Mouse (Mus musculus) fibroblast of lung, adult 2 months (primary cell): Measurements from ENCODE around the gene Rps18.
"Not testable (repeated sequence)": the region's sequence is repeated elsewhere in the genome, so short reads cannot be mapped to it uniquely, and the experiment has no call there.

Source experiments
- DNase-seq: peaks from one replicate; pipeline ENCODE4 v3.0.0-alpha.2; 2011; ENCODE audit warnings: low read depth

Gene Rps18

GRCm38 (mm10) chr17:33968489-33968888, 12.7 kb upstream of the Rps18 start:
- DNase-seq: no peak

DNA sequence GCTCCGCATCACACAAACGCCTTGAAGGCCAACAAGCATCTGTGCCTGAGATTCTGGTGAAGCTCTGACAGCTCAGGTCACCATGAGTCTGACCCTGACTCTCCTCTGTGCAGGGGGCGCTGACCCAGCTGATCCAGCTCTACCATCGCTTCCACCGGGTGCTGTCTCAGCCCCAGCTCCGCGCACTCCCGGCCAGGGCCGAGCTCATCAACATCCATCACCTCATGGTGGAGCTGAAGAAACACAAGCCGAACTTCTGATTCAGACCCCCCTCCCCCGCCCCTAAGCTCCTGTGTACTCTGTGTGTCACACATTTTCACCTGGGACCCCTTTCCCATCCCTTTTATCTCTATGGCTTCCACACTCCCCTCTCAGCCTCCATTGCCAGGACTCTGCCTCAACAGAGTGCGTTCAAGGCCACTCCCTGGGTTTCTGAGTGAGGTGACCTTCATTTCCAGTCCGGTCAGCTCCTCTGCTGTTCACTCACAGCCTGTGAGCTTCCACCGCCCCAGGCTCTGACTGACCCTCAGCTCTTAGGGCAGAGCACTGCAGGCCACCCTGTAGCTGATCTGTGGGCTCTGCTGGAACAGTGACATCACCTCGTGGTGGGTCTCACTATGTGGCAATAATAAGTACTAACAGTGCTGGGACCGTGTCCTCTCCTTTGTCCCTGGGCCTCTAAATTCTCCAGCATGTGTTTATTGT, 10.2 kb upstream of the Rps18 start:
- no peak for DNase-seq

DNA sequence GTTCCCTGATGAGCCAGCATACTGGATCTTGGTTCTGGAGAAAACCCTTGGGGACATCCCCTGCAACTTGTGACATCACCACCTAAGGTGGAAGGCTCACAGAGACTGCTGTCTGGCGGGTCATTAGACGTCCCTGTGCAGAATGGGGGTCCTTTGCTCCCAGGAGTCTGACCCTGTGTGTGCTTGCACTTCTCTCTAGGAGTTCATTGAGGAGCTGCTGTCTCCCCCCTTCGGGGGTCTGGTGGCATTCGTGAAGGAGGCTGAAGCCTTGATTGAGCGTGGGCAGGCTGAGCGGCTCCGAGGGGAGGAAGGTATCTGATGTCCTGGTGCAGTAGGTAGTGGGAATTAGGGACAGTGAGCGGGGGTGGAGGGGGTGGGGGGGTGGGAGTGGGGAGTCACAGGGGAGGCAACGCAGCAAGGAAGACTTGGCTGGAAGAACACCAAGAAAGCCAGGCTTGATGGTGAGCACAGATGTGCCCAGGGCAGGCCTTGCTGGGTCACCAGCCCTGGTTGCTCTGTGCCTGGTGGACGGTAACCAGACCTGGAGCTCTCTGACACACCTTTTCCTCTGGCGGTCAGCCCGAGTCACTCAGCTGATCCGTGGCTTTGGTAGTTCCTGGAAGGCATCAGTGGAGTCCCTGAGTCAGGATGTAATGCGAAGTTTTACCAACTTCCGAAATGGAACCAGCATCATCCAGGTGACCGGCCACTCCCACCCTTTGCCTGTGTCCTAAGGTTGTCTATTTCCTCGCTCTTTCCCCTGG, 9.5 kb upstream of the Rps18 start:
- DNase-seq: no peak

- no peak for DNase-seq
Measured at GRCm38 (mm10) chr17:33962876-33963275, 7.1 kb upstream of the Rps18 start.

- no peak for DNase-seq
Measured at GRCm38 (mm10) chr17:33959948-33960347, 4.1 kb upstream of the Rps18 start.

DNA sequence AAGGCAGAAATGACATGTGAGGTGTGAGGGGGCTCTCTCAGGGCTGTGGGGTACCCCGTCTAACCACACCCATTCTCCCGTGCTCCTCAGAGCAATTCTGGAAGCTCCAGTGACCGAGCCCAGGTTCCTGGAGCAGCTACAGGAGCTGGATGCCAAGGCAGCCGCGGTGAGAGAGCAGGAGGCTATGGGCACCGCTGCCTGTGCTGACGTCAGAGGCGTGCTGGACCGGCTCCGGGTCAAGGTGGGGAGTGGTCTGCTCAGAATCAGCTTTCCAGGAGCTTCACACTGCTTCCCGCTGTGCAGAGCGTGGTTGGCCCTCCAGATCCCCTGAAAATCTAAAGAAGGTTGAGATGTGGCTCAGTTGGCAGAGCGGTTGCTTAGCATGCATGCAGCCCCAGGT, 3.3 kb upstream of the Rps18 start:
- no peak for DNase-seq

GRCm38 (mm10) chr17:33958451-33958850, 2.6 kb upstream of the Rps18 start:
- DNase-seq: no peak

GRCm38 (mm10) chr17:33957493-33957892, 1.7 kb upstream of the Rps18 start:
- no peak for DNase-seq

GRCm38 (mm10) chr17:33956336-33956735, 535 bp upstream of the Rps18 start:
- DNase-seq: no peak

- no peak for DNase-seq
Measured at GRCm38 (mm10) chr17:33954646-33955554, 901 bp downstream of the Rps18 start.

DNA sequence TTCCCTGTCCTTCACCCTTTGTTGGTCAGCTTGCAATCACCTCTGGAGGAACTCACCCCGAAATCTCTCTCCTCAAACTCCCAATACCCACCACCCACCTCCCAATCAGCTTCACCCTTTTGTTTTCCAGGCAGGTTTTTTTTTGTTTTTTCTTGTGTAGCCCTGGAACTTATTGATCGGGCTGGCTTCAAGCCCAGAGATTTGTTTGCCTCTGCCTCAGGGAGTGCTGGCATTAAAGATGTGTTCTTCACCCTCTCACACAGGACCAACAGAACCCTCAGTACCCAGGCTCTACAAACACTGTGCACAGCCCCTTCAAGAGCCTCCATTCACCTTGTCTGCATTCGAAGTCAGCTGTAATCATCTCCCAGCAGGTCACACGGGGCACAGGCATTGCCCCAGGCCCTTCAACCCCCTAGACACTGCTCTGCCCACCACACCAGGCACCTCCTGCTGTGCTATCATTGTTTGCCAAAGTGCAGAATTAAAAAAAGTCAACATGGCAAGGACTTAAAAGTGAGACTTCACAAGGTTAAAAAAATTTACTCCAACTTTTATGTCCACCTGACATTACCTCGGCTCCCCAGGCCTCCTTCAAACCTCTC, 1.7 kb downstream of the Rps18 start:
- no peak for DNase-seq

DNA sequence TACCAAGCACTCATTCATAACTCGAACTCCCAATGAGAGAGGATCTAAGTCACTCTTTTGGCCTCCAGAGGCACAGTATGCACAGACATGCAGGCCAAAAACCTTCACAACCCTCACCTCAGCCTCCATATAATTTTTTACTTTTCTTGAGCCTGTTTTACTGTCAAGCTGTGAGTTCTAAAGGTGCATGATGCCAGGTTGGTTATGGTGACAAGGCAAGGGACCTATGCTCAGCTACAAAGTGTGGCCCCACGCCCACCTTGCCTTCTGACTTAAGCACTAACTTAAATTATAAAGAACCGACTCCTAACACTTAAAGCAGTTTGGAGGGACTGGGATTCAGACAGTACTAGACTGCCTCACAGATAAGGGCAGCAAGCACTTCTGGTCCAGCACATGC, 2.5 kb downstream of the Rps18 start:
- DNase-seq: no peak

GRCm38 (mm10) chr17:33952879-33953278, 2.9 kb downstream of the Rps18 start:
- no peak for DNase-seq

GRCm38 (mm10) chr17:33952015-33952414, 3.8 kb downstream of the Rps18 start:
- DNase-seq: not testable (repeated sequence)

DNA sequence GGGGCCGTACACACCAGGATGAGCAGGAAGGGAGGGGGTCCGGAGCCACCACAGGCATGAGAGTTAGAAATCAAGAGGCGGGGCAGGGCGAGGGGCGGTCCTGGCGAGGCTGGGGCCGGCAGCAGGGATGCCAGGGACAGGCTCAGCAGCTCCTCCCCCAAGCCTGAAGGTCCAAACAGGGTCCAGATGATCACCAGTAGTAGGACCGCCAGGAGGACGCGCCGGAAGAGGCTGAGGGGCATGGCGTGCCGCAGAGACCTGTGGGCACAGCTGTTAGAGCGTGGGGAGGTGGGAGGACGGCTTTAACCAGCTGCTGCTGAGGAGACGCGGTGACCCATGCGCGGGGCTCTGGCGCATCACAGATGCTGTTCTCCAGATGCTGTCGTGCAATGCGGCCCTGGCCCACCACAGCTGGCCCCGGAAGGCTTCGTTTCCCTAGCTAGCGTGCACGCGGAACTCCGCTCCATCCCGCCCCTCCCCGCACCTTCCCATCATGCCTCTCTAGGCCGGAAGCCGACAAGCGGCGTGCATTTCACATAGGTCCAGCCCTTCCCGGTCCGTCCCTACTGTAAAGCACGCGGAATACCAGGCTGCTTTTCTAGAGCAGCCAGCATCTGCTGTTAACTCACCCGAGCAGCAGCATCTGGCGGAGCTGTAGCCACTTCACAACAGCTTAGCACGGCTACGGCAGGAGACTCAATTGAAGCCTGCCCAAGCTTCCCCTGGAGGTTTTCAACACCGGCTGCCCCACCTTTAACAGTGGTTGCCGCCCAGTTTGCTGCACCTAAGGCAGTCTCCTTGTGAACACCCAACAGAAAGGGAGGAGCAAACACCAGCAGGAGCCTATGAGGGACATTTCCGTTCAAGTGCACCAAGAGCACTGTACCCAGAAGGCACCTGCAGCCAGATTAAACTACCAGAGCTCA, 4.5 kb downstream of the Rps18 start, which contains the start of gene B3galt4:
B3galt4 (minus strand) TSS at position 468 of the 926 bp plus-strand sequence.
- DNase-seq: no peak

DNA sequence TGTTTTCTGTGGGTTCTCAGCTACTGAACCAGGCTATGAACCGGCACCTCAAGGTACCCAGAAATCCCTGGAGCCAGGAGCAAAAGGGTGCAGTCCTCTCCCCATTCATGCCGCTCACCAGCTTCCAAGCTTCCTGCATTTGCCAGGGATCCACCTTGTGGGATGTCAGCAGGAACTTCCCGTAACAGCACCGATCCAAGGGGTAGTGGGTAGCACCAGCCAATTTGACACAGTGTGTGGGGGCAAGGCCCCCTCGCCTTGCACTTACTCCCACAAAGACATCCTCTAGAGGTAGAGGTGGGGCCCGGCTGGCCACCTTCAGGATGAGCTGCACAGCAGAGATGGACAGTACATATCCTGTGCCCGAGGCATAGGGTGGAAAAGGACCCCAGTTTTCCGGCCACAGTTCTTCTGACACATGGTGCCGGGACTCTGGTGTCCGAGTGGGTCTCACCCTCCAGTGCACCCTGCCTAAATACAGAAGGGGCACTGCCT, 5.6 kb downstream of the Rps18 start:
- no peak for DNase-seq

DNA sequence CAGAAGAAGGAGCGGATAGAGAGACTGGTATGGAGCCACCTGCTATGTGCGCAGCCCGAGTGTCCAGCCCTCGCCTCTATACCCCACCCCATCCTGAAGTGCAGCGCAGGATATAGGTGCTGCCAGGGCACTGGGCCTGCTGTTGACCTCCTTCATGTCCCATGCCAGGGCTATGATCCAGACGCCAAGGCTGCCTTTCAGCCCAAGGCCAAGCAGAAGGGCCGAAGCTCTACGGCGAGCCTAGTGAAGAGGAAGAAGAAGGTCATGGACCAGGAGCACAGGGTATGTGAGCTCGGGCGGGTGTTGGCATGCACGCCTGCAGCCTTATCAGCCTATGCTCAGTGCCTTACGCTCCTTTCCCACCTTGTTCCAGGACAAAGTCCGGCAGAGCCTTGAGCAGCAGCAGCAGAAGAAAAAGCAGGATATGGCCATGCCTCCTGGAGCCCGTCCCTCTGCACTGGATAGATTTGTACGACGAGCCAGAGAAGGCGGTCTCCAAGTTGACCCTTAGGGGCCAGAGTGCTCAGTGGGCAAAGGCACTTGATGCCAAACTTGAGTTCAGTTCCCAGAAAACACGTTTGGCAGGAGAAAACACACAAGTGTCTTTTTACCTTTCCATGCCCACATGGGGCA, 6.8 kb downstream of the Rps18 start:
- DNase-seq: no peak

DNA sequence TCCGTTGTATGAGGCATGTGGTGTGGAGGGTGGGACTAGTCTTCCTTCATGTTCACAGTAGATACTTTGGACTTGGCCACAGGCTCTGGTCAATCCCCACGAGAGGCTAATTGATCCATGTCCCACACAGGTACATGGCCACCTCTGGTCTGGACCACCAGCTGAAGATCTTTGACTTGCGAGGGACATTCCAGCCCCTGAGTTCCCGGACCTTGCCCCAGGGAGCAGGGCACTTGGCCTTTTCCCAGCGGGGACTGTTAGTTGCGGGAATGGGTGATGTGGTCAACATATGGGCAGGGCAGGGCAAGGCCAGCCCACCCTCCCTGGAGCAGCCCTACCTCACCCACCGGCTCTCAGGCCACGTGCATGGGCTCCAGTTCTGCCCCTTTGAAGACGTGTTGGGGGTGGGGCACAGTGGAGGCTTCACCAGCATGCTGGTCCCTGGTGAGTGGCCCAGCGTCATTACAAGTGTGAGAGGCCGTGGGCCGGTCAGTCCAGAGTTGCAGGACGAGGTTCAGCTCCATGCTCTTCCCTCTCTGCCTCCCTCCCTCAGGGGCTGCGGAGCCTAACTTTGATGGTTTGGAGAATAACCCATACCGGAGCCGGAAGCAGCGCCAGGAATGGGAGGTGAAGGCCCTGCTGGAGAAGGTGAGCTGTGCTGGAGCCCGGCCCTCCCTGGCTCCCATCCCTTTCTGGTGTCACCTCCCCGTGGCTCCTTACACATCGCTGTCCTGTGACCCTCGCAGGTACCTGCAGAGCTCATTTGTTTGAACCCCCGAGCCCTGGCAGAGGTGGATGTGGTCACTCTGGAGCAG, 7.5 kb downstream of the Rps18 start:
- DNase-seq: no peak

DNA sequence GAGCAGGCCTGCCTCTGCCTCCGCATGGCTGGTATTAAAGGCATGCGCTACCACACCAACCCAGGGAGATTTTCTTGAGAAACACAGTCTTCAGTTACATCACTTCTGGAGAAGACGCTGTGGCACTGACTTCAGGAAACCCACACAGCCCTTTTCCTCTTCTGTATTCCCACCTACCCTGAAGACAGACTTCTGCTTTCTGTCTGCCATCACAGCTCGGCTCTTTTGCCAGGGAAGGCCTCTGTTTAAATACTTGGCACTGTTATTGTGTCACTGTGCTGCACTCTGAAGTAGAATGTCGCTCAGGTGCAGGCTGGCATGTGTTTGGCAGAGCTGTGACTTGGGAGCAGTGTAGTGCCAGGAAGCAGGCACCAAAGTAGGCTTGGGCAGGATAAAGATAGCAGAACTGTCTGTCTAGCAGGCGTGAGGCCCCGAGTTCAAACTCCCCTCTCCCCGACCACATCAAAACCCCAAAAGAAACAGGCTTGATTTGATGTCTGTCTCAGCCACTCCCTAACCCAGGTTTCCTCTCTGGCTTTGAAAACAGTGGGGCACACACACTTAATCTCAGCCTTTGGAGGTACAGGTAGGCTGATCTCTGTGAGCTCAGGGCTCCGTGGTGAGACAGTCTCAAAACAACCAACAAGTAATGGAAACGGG, 8.2 kb downstream of the Rps18 start:
- no peak for DNase-seq
